In genomic region chr11:102225221-102225620, GRCm38 (mm10) we compare ENCODE assay signal across 8 mouse cellular contexts. TPM values are rescaled to one million over a fixed set of nuclear protein-coding genes. Genes with fewer than 3 reads are reported as not detected.
DNase-seq lines count a peak whose midpoint lies in the region; ATAC-seq and TF ChIP-seq lines count a peak whose summit lies in the region.

No protein-coding gene starts in this region.

- H3K36me3 ChIP-seq in limb, embryonic 11.5 days (ENCODE audit: control insufficient read depth, insufficient read depth, low read length): no peaks in the 10 kb centered on the region
- peaks cover 8% of the 10 kb centered on the region for H3K36me3 ChIP-seq in limb, embryonic 10.5 days
- peaks cover 13% of the 10 kb centered on the region; the same call in 1 of the 2 replicates for H3K36me3 ChIP-seq in embryonic facial prominence, embryonic 15.5 days
- peaks cover 23% of the 10 kb centered on the region for H3K36me3 ChIP-seq in hindbrain, embryonic 14.5 days (replicated peaks; ENCODE audit: control insufficient read depth, insufficient read depth)
- no peaks in the 10 kb centered on the region for H3K36me3 ChIP-seq in myocyte (ENCODE audit: control insufficient read depth, insufficient read depth)

- 0 out of 2 replicates have a peak overlapping the region, but pooled peaks have one; percentile 9 for H3K9ac ChIP-seq in limb, embryonic 11.5 days (ENCODE audit: low read length)
- H3K9ac ChIP-seq in embryonic facial prominence, embryonic 15.5 days: no peak overlapping the region
- peak overlapping the region; percentile 33; the same call in 1 of the 2 replicates for H3K9ac ChIP-seq in hindbrain, embryonic 14.5 days

- DNase-seq in limb, embryonic 11.5 days (ENCODE audit: low spot score): no peak
- DNase-seq in limb, embryonic 10.5 days (ENCODE audit: low spot score): no peak
- no peak for DNase-seq in hindbrain, embryonic 14.5 days (ENCODE audit: low spot score)
- no peak for DNase-seq in thymus, postnatal 25 days
- DNase-seq in cerebellum, postnatal 10 days: no peak
- no peak for DNase-seq in retina, postnatal 1 day

- peaks cover 5% of the 10 kb centered on the region; the same call in 1 of the 2 replicates for H3K27me3 ChIP-seq in limb, embryonic 11.5 days (ENCODE audit: control insufficient read depth, insufficient read depth, low read length)
- peaks cover 47% of the 10 kb centered on the region for H3K27me3 ChIP-seq in limb, embryonic 10.5 days (ENCODE audit: low read depth, poor library complexity, severe bottlenecking)
- H3K27me3 ChIP-seq in embryonic facial prominence, embryonic 15.5 days: no peaks in the 10 kb centered on the region
- H3K27me3 ChIP-seq in hindbrain, embryonic 14.5 days (ENCODE audit: control insufficient read depth, insufficient read depth, low read length): no peaks in the 10 kb centered on the region
- no peaks in the 10 kb centered on the region for H3K27me3 ChIP-seq in myocyte (ENCODE audit: control insufficient read depth, insufficient read depth, insufficient read length)

- no peak overlapping the region for H3ac ChIP-seq in myocyte (ENCODE audit: control insufficient read depth, insufficient read length)

- peaks cover 37% of the 10 kb centered on the region for H3K4me1 ChIP-seq in limb, embryonic 11.5 days (ENCODE audit: control insufficient read depth, insufficient read depth, low read length)
- peaks cover 84% of the 10 kb centered on the region for H3K4me1 ChIP-seq in limb, embryonic 10.5 days
- H3K4me1 ChIP-seq in embryonic facial prominence, embryonic 15.5 days: peaks cover 92% of the 10 kb centered on the region
- H3K4me1 ChIP-seq in hindbrain, embryonic 14.5 days (replicated peaks; ENCODE audit: control insufficient read depth, insufficient read depth, low read length): peaks cover 50% of the 10 kb centered on the region

- ATAC-seq in limb, embryonic 11.5 days (ENCODE audit: insufficient number of reproducible peaks, low FRiP score, low TSS enrichment, low read depth): no peak
- ATAC-seq in embryonic facial prominence, embryonic 15.5 days (ENCODE audit: insufficient number of reproducible peaks, low FRiP score, low TSS enrichment, low read depth): no peak
- no peak for ATAC-seq in hindbrain, embryonic 14.5 days (ENCODE audit: low FRiP score)

- H3K79me2 ChIP-seq in myocyte (ENCODE audit: control insufficient read depth, insufficient read depth): peaks cover 4% of the 10 kb centered on the region

- no peak overlapping the region for H3K4me2 ChIP-seq in limb, embryonic 11.5 days (ENCODE audit: low read depth, severe bottlenecking)
- peak overlapping the region; percentile 29; the same call in 1 of the 2 replicates for H3K4me2 ChIP-seq in embryonic facial prominence, embryonic 15.5 days (replicated peaks)
- peak overlapping the region; percentile 48 for H3K4me2 ChIP-seq in hindbrain, embryonic 14.5 days (replicated peaks)
- H3K4me2 ChIP-seq in myocyte (ENCODE audit: low read depth): peak overlapping the region; percentile 40

- no peaks in the 10 kb centered on the region for H3K9me3 ChIP-seq in limb, embryonic 11.5 days (ENCODE audit: control insufficient read depth, low read length)
- no peaks in the 10 kb centered on the region for H3K9me3 ChIP-seq in limb, embryonic 10.5 days (replicated peaks)
- H3K9me3 ChIP-seq in embryonic facial prominence, embryonic 15.5 days (replicated peaks): no peaks in the 10 kb centered on the region
- no peaks in the 10 kb centered on the region for H3K9me3 ChIP-seq in hindbrain, embryonic 14.5 days (ENCODE audit: control insufficient read depth, low read length)

- 68% methylated on average over 5 of the region's 5 CpGs for WGBS in limb, embryonic 11.5 days
- WGBS in limb, embryonic 10.5 days: 68% methylated on average over 5 of the region's 5 CpGs
- 50% methylated on average over 5 of the region's 5 CpGs for WGBS in embryonic facial prominence, embryonic 15.5 days
- 60% methylated on average over 5 of the region's 5 CpGs for WGBS in hindbrain, embryonic 14.5 days

- no peak overlapping the region for H3K4me3 ChIP-seq in limb, embryonic 11.5 days (ENCODE audit: low read depth, low read length)
- H3K4me3 ChIP-seq in limb, embryonic 10.5 days: no peak overlapping the region
- no peak overlapping the region for H3K4me3 ChIP-seq in embryonic facial prominence, embryonic 15.5 days (replicated peaks)
- H3K4me3 ChIP-seq in hindbrain, embryonic 14.5 days (replicated peaks; ENCODE audit: low read length): no peak overlapping the region
- no peak overlapping the region for H3K4me3 ChIP-seq in myocyte

- no peak overlapping the region for H3K27ac ChIP-seq in limb, embryonic 11.5 days (replicated peaks; ENCODE audit: low read depth, low read length)
- no peak overlapping the region for H3K27ac ChIP-seq in limb, embryonic 10.5 days
- no peak overlapping the region for H3K27ac ChIP-seq in embryonic facial prominence, embryonic 15.5 days (replicated peaks)
- H3K27ac ChIP-seq in hindbrain, embryonic 14.5 days: no peak overlapping the region

- TF ChIP-seq POLR2A in myocyte (IDR thresholded peaks at IDR 0.05; ENCODE audit: insufficient read length, low read depth): no peak

TF ChIP-seq in myocyte, 11 proteins besides CTCF, POLR2A, EP300 and RAD21:
- TF ChIP-seq CEBPB (IDR thresholded peaks at IDR 0.05; ENCODE audit: insufficient read depth, poor library complexity, severe bottlenecking) (no peak), TCF3 (IDR thresholded peaks at IDR 0.05; ENCODE audit: insufficient read length, low read depth) (no peak), REST (IDR thresholded peaks at IDR 0.05; ENCODE audit: insufficient read depth, insufficient read length) (no peak), SRF (IDR thresholded peaks at IDR 0.05; ENCODE audit: control insufficient read depth, insufficient read length, low read depth) (no peak), E2F4 (IDR thresholded peaks at IDR 0.05; ENCODE audit: insufficient read depth) (no peak), MAX (IDR thresholded peaks at IDR 0.05; ENCODE audit: low read depth) (no peak)

RNA-seq across cellular contexts. Expression of gene Hdac5, which starts 4.7 kb away (rescaled TPM):
- polyA plus RNA-seq in limb, embryonic 11.5 days (2014; fragmentation: Nextera tagmentation; extraction: Ambion mirVana): 21.3 and 24.0 TPM in 2 replicates
- polyA plus RNA-seq in limb, embryonic 10.5 days (2016; fragmentation: Nextera tagmentation; extraction: Ambion mirVana): 36.4 and 50.2 TPM in 2 replicates
- polyA plus RNA-seq in embryonic facial prominence, embryonic 15.5 days (2015; fragmentation: Nextera tagmentation; extraction: Ambion mirVana): 105 and 106 TPM in 2 replicates
- polyA plus RNA-seq in hindbrain, embryonic 14.5 days (2014; fragmentation: Nextera tagmentation; extraction: Ambion mirVana): 40.7 and 50.8 TPM in 2 replicates
- polyA plus RNA-seq in myocyte (2012; fragmentation: generic; extraction: Trizol): 77.3 TPM

RNA-seq across cellular contexts. Expression of gene BC030867, which starts 23.5 kb away (rescaled TPM):
- polyA plus RNA-seq in limb, embryonic 11.5 days (2014; fragmentation: Nextera tagmentation; extraction: Ambion mirVana): 26.9 and 27.8 TPM in 2 replicates
- polyA plus RNA-seq in limb, embryonic 10.5 days (2016; fragmentation: Nextera tagmentation; extraction: Ambion mirVana): 33.4 and 35.7 TPM in 2 replicates
- polyA plus RNA-seq in embryonic facial prominence, embryonic 15.5 days (2015; fragmentation: Nextera tagmentation; extraction: Ambion mirVana): 13.6 and 16.0 TPM in 2 replicates
- 1.8 and 2.9 TPM in 2 replicates for polyA plus RNA-seq in hindbrain, embryonic 14.5 days (2014; fragmentation: Nextera tagmentation; extraction: Ambion mirVana)
- 4.4 TPM for polyA plus RNA-seq in myocyte (2012; fragmentation: generic; extraction: Trizol)

RNA-seq across cellular contexts. Expression of gene G6pc3, which starts 35.8 kb away (rescaled TPM):
- polyA plus RNA-seq in limb, embryonic 11.5 days (2014; fragmentation: Nextera tagmentation; extraction: Ambion mirVana): 39.8 and 41.9 TPM in 2 replicates
- 41.4 and 41.6 TPM in 2 replicates for polyA plus RNA-seq in limb, embryonic 10.5 days (2016; fragmentation: Nextera tagmentation; extraction: Ambion mirVana)
- 29.8 and 31.7 TPM in 2 replicates for polyA plus RNA-seq in embryonic facial prominence, embryonic 15.5 days (2015; fragmentation: Nextera tagmentation; extraction: Ambion mirVana)
- 39.9 and 42.3 TPM in 2 replicates for polyA plus RNA-seq in hindbrain, embryonic 14.5 days (2014; fragmentation: Nextera tagmentation; extraction: Ambion mirVana)
- polyA plus RNA-seq in myocyte (2012; fragmentation: generic; extraction: Trizol): 58.1 TPM

RNA-seq across cellular contexts. Expression of gene Lsm12, which starts 40.1 kb away (rescaled TPM):
- 74.5 and 88.5 TPM in 2 replicates for polyA plus RNA-seq in limb, embryonic 11.5 days (2014; fragmentation: Nextera tagmentation; extraction: Ambion mirVana)
- polyA plus RNA-seq in limb, embryonic 10.5 days (2016; fragmentation: Nextera tagmentation; extraction: Ambion mirVana): 125 and 146 TPM in 2 replicates
- polyA plus RNA-seq in embryonic facial prominence, embryonic 15.5 days (2015; fragmentation: Nextera tagmentation; extraction: Ambion mirVana): 113 and 128 TPM in 2 replicates
- 78.6 and 81.9 TPM in 2 replicates for polyA plus RNA-seq in hindbrain, embryonic 14.5 days (2014; fragmentation: Nextera tagmentation; extraction: Ambion mirVana)
- 33.1 TPM for polyA plus RNA-seq in myocyte (2012; fragmentation: generic; extraction: Trizol)

RNA-seq across cellular contexts. Expression of gene Asb16, which starts 43.3 kb away (rescaled TPM):
- polyA plus RNA-seq in limb, embryonic 11.5 days (2014; fragmentation: Nextera tagmentation; extraction: Ambion mirVana): 0.13 and 0.33 TPM in 2 replicates
- 0.06 and 0.08 TPM in 2 replicates for polyA plus RNA-seq in limb, embryonic 10.5 days (2016; fragmentation: Nextera tagmentation; extraction: Ambion mirVana)
- polyA plus RNA-seq in embryonic facial prominence, embryonic 15.5 days (2015; fragmentation: Nextera tagmentation; extraction: Ambion mirVana): 0.12 and 0.26 TPM in 2 replicates
- 0.07 and 0.18 TPM in 2 replicates for polyA plus RNA-seq in hindbrain, embryonic 14.5 days (2014; fragmentation: Nextera tagmentation; extraction: Ambion mirVana)
- polyA plus RNA-seq in myocyte (2012; fragmentation: generic; extraction: Trizol): 5.1 TPM
